Mouse (Mus musculus) hindbrain, embryonic 13.5 days (tissue): ENCODE measurements around the gene Tekt5. TPM values are rescaled to one million over a fixed set of nuclear protein-coding genes. Genes with fewer than 3 reads are reported as not detected.
A peak's percentile ranks its signal among the peaks of the same experiment; 100 is the strongest.

Source experiments
- ATAC-seq: fragments of 200-750 bp; cut with Nextera tagmentation; 2 replicates; pipeline ENCODE4 v1.8.0; 2017; ENCODE audit warnings: moderate TSS enrichment; ENCODE audit not compliant: low FRiP score
- H3K27ac ChIP-seq: fragments of 300-500 bp; sonication (generic); 2 replicates; pipeline ENCODE4 v1.5.1; 2015; ENCODE audit warnings: inconsistent platforms, mild to moderate bottlenecking, moderate library complexity
- H3K27me3 ChIP-seq: fragments of 300-500 bp; sonication (generic); 2 replicates; pipeline ENCODE4 v1.6.1; 2015; ENCODE audit warnings: mild to moderate bottlenecking, inconsistent platforms
- H3K36me3 ChIP-seq: fragments of 300-500 bp; sonication (generic); 2 replicates; pipeline ENCODE4 v1.6.1; 2015; ENCODE audit warnings: mild to moderate bottlenecking, inconsistent platforms
- H3K4me1 ChIP-seq: fragments of 300-500 bp; sonication (generic); replicated peaks from 2 replicates; pipeline ENCODE4 v1.6.1; 2015; ENCODE audit warnings: inconsistent platforms
- H3K4me2 ChIP-seq: fragments of 300-500 bp; sonication (generic); 2 replicates; pipeline ENCODE4 v1.6.1; 2015; ENCODE audit warnings: inconsistent platforms, mild to moderate bottlenecking, moderate library complexity
- H3K4me3 ChIP-seq: fragments of 300-500 bp; sonication (generic); 2 replicates; pipeline ENCODE4 v1.5.1; 2015; ENCODE audit warnings: mild to moderate bottlenecking, inconsistent platforms
- H3K9ac ChIP-seq: fragments of 300-500 bp; sonication (generic); 2 replicates; pipeline ENCODE4 v1.6.1; 2015; ENCODE audit warnings: mild to moderate bottlenecking, inconsistent platforms
- H3K9me3 ChIP-seq: fragments of 300-500 bp; sonication (generic); 2 replicates; pipeline ENCODE4 v1.6.1; 2016; ENCODE audit warnings: inconsistent platforms
- WGBS: fragments of 180-500 bp; shearing (Covaris S2); methylation state at CpG from one replicate; pipeline ENCODE4 v1.1.7; 2015; 5-methylcytosine and 5-hydroxymethylcytosine counted together
- polyA plus RNA-seq: library from polyadenylated mRNA; unstranded; fragments of >200 nt; fragmentation: Nextera tagmentation; extraction: Ambion mirVana; gene quantifications from 2 replicates; pipeline ENCODE4 v1.2.1, GENCODE M21; 2015

Gene Tekt5
- polyA plus RNA-seq, 1 experiment from 2014 or later: 5.4 TPM

GRCm38 (mm10) chr16:10372372-10372771, 22.9 kb downstream of the Tekt5 start:
- Histone ChIP-seq H3K36me3 (no peaks in the 10 kb centered on the region), H3K27me3 (0 out of 2 replicates have a peak, but pooled peaks cover 1% of the 10 kb centered on the region), H3K4me1 (peaks cover 12% of the 10 kb centered on the region), H3K9me3 (no peaks in the 10 kb centered on the region), H3K27ac (no peak overlapping the region), H3K4me3 (no peak overlapping the region), H3K4me2 (no peak overlapping the region), H3K9ac (no peak overlapping the region)
- WGBS: 83% methylated on average over 4 of the region's 4 CpGs
- ATAC-seq: no peak

DNA sequence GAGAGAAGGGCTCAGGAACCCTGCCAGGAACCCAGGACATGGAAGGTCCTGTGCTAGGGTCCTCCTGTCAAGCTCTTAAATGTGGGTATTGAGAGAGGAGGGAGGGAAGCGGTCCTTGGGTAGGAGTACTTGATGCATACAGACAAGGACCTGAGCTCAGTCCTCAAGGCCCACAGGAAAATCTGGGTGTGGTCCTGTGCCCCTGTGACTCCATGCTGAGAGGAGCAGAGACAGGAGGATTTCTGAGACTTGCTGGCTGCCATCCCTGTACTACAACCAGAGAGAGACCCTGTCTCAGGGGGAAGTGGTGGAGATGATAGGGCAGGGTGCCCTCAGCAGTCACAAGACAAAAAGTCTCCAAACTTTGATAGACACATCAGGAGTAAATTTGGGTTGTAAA, 25.3 kb downstream of the Tekt5 start:
- no peaks in the 10 kb centered on the region for H3K36me3 ChIP-seq
- H3K27me3 ChIP-seq: no peaks in the 10 kb centered on the region
- WGBS: 75% methylated on average over 1 of the region's 1 CpGs
- H3K9ac ChIP-seq: no peak overlapping the region
- no peak overlapping the region for H3K4me2 ChIP-seq
- peaks cover 22% of the 10 kb centered on the region for H3K4me1 ChIP-seq
- H3K4me3 ChIP-seq: no peak overlapping the region
- peak overlapping the region; percentile 60; the same call in 1 of the 2 replicates for H3K27ac ChIP-seq
- H3K9me3 ChIP-seq: no peaks in the 10 kb centered on the region
- 0 out of 2 replicates have a peak, but pooled peaks have one; percentile 10 for ATAC-seq

DNA sequence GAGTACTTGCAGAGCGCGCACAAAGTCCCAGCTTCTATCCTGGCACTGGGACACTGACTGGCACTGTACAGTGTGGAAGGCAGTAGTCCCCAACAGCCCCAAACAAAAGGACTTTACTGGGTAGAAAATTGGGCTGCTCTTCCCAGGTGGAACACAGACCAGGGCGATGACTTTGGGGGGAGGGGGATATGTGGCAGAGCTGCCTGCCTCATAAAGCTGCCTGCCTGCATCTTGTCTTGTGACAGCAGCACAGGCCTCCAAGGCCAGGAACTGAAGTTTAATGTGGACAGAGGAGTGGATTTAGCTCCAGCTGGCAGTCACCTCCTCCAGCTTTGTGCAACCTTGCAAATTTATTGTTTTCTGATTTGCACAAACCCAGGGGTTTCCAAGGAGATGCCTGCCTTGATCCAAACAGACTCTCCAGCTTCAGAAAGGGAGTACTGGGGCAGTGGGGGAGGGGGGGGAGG, 25.8 kb downstream of the Tekt5 start:
- 61% methylated on average over 3 of the region's 3 CpGs for WGBS
- peak; percentile 76 for ATAC-seq

DNA sequence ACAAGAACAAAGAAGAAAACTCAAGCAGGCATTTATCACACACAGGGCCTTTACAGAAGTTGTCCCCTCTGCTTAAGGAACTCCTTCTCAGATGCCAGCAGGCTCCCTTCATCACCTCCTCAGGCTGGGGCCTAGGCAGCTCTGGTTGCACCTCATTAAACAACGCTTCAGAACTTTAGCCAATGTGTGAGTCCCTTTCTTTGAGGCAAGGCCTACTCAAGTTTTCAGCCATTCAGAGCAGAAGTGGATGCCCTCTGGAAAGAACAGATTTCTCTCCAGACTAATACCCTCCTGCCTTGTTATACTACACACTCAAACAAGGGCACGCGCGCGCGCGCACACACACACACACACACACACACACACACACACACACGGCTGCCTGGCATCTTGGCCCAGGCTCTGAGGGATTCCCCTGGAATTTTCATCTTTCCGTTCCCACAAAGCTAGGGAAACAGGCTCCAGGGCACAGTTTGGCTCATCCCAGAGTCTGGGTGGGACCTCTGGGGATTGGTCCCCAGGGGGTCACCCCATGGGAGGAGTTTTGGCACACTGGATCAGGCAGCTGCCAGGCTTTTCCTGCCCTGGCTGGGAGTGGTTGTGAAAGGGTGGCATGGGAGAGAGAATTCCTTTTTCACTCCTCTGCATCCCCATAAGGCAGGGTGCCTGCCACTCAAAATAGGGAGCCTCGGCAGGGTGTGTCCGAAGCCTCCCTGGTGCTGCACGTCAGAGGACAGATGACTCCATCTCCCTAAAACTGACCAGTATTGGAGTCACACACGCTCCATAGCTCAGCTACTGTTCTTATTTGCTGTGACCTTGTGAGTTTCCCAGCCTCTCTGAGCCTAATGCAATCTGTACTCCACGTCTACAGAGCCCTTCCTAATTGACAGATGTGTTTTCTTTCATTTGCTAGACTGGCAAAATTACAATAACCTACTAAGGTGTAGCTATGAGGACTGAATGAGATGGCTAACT, 28.8 kb downstream of the Tekt5 start:
- Histone ChIP-seq H3K9ac (no peak overlapping the region), H3K9me3 (no peaks in the 10 kb centered on the region), H3K4me3 (no peak overlapping the region), H3K27ac (peak overlapping the region; percentile 44), H3K36me3 (no peaks in the 10 kb centered on the region), H3K4me2 (no peak overlapping the region), H3K27me3 (no peaks in the 10 kb centered on the region), H3K4me1 (peaks cover 15% of the 10 kb centered on the region)
- peak; percentile 80 for ATAC-seq
- WGBS: 81% methylated on average over 14 of the region's 14 CpGs

More for the DNA sequence above, 25.8 kb downstream of the Tekt5 start:
- Histone ChIP-seq H3K9ac (no peak overlapping the region), H3K27ac (peak overlapping the region; percentile 62), H3K9me3 (no peaks in the 10 kb centered on the region), H3K36me3 (no peaks in the 10 kb centered on the region), H3K27me3 (no peaks in the 10 kb centered on the region), H3K4me3 (no peak overlapping the region), H3K4me1 (peaks cover 18% of the 10 kb centered on the region), H3K4me2 (no peak overlapping the region)

DNA sequence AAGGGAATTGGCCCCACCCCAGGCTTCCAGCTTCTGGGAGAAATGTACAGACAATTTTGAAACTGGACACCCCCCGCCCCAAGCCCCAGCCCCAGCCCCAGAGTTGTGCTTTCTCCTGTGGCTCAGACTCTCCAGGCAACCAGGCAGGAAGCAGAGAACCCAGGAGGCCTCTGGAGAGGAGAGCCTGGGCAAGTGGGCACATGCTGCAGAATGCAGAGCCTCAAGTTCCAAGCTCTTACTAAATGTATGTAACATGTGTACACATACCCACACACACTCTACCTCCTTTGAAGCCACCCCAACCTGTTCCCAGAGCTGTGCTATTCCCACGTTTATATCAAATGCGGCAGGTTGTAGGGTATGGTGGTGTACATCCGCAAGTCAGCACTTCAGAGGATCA, 29.5 kb downstream of the Tekt5 start:
- no peak overlapping the region for H3K4me3 ChIP-seq
- ATAC-seq: no peak
- no peak overlapping the region for H3K9ac ChIP-seq
- H3K9me3 ChIP-seq: no peaks in the 10 kb centered on the region
- peaks cover 15% of the 10 kb centered on the region for H3K4me1 ChIP-seq
- no peaks in the 10 kb centered on the region for H3K36me3 ChIP-seq
- 78% methylated on average over 4 of the region's 4 CpGs for WGBS
- H3K27ac ChIP-seq: peak overlapping the region; percentile 44; the same call in 1 of the 2 replicates
- no peaks in the 10 kb centered on the region for H3K27me3 ChIP-seq
- no peak overlapping the region for H3K4me2 ChIP-seq

- H3K9ac ChIP-seq: no peak overlapping the region
- no peak overlapping the region for H3K4me2 ChIP-seq
- H3K27ac ChIP-seq: no peak overlapping the region
- no peaks in the 10 kb centered on the region for H3K36me3 ChIP-seq
- H3K4me3 ChIP-seq: no peak overlapping the region
- ATAC-seq: no peak
- no peaks in the 10 kb centered on the region for H3K9me3 ChIP-seq
- H3K4me1 ChIP-seq: peaks cover 15% of the 10 kb centered on the region
- 0 out of 2 replicates have a peak, but pooled peaks cover 7% of the 10 kb centered on the region for H3K27me3 ChIP-seq
- 66% methylated on average over 1 of the region's 1 CpGs for WGBS
Measured at GRCm38 (mm10) chr16:10363061-10363460, 32.2 kb downstream of the Tekt5 start.

DNA sequence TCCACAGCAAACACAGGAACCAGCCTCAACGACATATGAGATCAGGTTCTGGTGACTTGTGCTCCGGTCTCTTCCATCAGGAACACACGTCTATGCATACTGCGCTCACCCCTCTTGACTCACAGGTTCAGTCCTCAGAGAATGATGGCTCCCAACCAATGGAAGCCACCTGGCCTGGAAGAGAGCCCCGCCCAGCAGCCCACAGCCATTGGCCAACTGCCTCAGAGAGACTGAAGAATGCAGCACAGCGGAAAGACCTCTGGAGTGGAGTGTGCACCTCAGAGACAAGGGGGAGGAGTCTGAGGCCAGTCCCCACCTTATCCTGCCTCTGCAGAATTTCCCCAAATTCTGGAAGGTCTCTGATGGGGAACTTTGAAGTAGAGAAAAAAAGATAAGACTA, 36.0 kb downstream of the Tekt5 start:
- 84% methylated on average over 6 of the region's 6 CpGs for WGBS
- ATAC-seq: no peak

GRCm38 (mm10) chr16:10358010-10358934, 37.0 kb downstream of the Tekt5 start:
- peak overlapping the region; percentile 24 for H3K4me3 ChIP-seq
- peak overlapping the region; percentile 52 for H3K4me2 ChIP-seq
- no peaks in the 10 kb centered on the region for H3K36me3 ChIP-seq
- ATAC-seq: peak; percentile 91
- H3K4me1 ChIP-seq: peaks cover 9% of the 10 kb centered on the region; the same call in 1 of the 2 replicates
- H3K27me3 ChIP-seq: 0 out of 2 replicates have a peak, but pooled peaks cover 7% of the 10 kb centered on the region
- no peaks in the 10 kb centered on the region for H3K9me3 ChIP-seq
- H3K27ac ChIP-seq: no peak overlapping the region
- 0 out of 2 replicates have a peak overlapping the region, but pooled peaks have one; percentile 6 for H3K9ac ChIP-seq
- WGBS: 15% methylated on average over 30 of the region's 30 CpGs

More for the DNA sequence above, 36.0 kb downstream of the Tekt5 start:
- Histone ChIP-seq H3K36me3 (no peaks in the 10 kb centered on the region), H3K27me3 (0 out of 2 replicates have a peak, but pooled peaks cover 7% of the 10 kb centered on the region), H3K9me3 (no peaks in the 10 kb centered on the region), H3K4me1 (peaks cover 9% of the 10 kb centered on the region; the same call in 1 of the 2 replicates), H3K4me3 (no peak overlapping the region), H3K9ac (no peak overlapping the region), H3K27ac (no peak overlapping the region), H3K4me2 (no peak overlapping the region)

DNA sequence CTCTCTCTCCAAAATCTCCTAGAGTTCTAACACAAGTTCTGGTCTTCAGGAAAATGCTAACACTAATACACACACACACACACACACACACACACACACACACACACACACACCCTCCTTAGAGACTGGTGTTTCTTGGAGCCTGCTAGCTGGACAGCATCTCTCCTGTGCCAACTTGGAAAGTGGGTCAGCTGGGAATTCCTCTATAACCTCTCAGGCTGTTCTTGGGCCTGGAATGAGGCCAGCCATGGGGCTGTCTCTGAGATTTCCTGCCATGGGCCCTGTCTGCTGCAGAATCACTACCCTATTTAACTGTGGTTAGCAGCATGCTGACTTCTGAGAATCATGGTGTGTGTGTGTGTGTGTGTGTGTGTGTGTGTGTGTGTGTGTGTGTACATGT, 40.3 kb downstream of the Tekt5 start:
- no peaks in the 10 kb centered on the region for H3K9me3 ChIP-seq
- no peak overlapping the region for H3K4me2 ChIP-seq
- no peaks in the 10 kb centered on the region for H3K27me3 ChIP-seq
- ATAC-seq: no peak
- no peaks in the 10 kb centered on the region for H3K36me3 ChIP-seq
- no peak overlapping the region for H3K4me3 ChIP-seq
- H3K27ac ChIP-seq: no peak overlapping the region
- H3K4me1 ChIP-seq: peaks cover 9% of the 10 kb centered on the region; the same call in 1 of the 2 replicates
- H3K9ac ChIP-seq: no peak overlapping the region

- ATAC-seq: no peak
- Histone ChIP-seq H3K27me3 (no peaks in the 10 kb centered on the region), H3K9ac (no peak overlapping the region), H3K4me2 (no peak overlapping the region), H3K4me1 (no peaks in the 10 kb centered on the region), H3K9me3 (no peaks in the 10 kb centered on the region), H3K27ac (no peak overlapping the region), H3K36me3 (no peaks in the 10 kb centered on the region), H3K4me3 (no peak overlapping the region)
- 71% methylated on average over 9 of the region's 9 CpGs for WGBS
Measured at GRCm38 (mm10) chr16:10351050-10351636, 44.1 kb downstream of the Tekt5 start.

- Histone ChIP-seq H3K4me1 (no peaks in the 10 kb centered on the region), H3K27ac (no peak overlapping the region), H3K9ac (no peak overlapping the region), H3K27me3 (no peaks in the 10 kb centered on the region), H3K4me3 (no peak overlapping the region), H3K36me3 (no peaks in the 10 kb centered on the region), H3K9me3 (no peaks in the 10 kb centered on the region), H3K4me2 (no peak overlapping the region)
- ATAC-seq: no peak
- WGBS: 86% methylated on average over 10 of the region's 10 CpGs
Measured at GRCm38 (mm10) chr16:10349876-10350275, 45.4 kb downstream of the Tekt5 start.
